Mouse (Mus musculus) natural killer cell, adult 2 months (primary cell): ENCODE measurements around the gene Ngfr.

Source experiments
- DNase-seq, 2 experiments: peaks; one replicate each; pipeline ENCODE4 v3.0.0; 2022; ENCODE audit warnings: low spot score in 2 of 2

The Ngfr gene

DNA sequence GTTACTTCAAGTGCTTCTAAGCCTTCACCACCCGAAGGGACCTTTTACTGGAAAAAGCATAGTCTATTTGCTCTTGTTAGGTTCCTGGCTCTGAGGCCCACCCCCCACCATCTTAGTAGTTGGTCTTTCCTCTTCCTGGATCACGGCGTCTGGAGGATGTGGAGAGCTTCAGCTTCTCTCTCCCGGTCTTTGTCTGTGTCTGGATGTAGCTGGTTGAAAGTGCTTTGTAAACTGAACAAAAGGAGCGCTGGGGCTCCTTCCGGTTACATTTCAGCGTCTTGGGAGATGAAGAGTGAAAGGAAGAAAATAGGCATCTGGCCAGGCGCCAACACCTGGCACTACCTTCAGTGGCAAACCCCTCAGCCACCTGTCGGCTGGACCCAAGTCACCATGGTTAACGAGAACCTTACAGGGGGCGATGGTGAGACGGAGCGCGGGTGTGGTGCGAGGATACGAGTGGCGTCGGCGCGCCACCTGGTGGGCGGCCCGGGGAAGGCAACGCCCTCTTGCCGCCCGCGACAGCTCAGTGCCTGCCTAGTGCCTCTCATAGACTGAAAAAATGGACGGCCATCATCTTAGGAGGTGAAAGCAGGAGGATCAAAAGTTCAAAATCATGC, 67.0 kb downstream of the Ngfr start:
- peak; percentile 75 to 88 for DNase-seq

DNA sequence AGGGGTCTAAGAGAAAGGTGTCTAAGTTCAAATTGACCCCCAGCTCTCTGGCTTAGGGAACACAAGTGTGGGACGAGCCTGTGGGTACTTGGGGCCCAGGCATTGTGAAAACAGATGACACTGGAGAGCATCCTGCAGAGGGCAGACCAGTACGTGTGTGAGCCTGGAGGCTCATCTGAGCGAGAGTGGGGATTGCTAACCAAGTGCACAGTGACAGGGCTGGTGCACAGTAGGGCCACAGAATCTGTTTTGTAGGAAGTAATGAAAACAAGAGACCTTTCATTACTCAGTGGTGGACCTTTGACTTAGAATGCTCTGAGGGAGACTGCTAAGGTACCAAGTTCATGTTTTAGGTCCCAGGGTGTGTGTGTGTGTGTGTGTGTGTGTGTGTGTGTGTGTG, 67.5 kb downstream of the Ngfr start:
- no peak for DNase-seq

DNA sequence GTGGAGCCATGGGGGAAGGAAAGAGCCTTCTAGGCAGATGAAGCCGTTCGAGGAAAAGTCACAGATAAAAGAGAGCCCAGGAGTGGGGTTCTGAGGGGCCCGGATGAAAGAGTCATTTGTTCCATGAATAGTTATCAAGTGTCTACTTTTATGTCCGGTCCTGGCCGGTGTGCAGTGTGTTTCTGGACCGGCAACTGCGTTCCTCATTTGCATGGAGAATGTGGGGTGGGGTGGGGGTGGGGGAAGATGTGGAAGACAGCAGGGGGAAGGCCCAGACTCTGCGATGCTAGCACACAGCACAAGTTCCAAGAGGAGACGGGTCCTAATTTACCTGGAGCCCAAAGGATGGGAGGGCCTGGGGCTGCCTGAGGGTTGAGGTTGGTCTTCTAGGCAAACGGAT, 68.2 kb downstream of the Ngfr start:
- DNase-seq, result no peak
